Mouse (Mus musculus): Measurements from ENCODE around the gene Dctn5. TPM values are rescaled to one million over a fixed set of nuclear protein-coding genes. Genes with fewer than 3 reads are reported as not detected.

Gene Dctn5
- polyA plus RNA-seq, 1 experiment from 2014 or later: 167 TPM

DNA sequence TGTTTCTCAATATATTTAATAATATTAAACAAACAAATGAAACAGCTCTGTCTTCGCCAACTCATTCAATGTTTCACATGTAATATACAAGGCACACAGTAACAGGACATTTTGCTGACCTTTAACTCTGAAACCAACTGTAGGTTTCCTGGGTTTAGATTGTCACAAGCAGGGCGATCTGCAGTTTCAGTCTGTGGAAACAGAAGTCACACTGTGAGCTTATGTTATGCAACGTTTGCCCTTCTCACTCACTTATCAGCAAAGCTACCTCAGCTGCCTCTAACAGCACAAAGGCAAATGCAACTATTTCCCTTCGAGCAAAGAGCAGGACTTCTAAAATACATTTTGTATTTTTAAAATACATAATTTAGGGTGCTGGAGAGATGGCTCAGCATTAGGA is 9.3 kb upstream of the Dctn5 start:
- Histone ChIP-seq H3K4me1 (ENCODE audit: control insufficient read depth, insufficient read depth, low read depth, low read length) (no peaks in the 10 kb centered on the region), H3K4me3 (ENCODE audit: low read length) (no peak overlapping the region), H3K27ac (ENCODE audit: low read depth, low read length) (no peak overlapping the region), H3K36me3 (ENCODE audit: control insufficient read depth, insufficient read depth, low read length) (peaks cover 9% of the 10 kb centered on the region; the same call in 1 of the 2 replicates), H3K27me3 (replicated peaks; ENCODE audit: control insufficient read depth, insufficient read depth, low read length) (no peaks in the 10 kb centered on the region), H3K9ac (ENCODE audit: low read depth, low read length) (no peak overlapping the region), H3K9me3 (ENCODE audit: control insufficient read depth, low read length) (no peaks in the 10 kb centered on the region), H3K4me2 (ENCODE audit: low read length) (no peak overlapping the region)
- 86% methylated on average over 4 of the region's 4 CpGs for WGBS
- ATAC-seq: no peak

DNA sequence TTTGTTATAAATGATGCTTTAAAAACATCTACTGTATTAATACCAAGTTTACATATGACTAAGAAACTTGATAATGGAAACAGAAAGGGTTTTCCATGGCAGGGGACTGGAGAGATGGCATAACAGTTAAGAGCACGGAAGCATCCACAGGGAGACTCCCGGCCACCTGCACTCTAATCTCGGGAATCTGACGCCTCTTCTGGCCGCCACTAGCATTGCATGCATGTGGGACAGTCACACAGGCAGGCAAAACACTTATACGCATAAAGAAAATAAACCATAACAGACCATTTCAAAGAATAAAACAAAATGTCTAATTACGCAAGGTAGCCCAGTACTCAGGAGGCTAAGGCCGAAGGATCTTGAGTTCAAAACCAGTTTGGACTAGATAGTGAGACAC is 7.2 kb upstream of the Dctn5 start:
- H3K4me2 ChIP-seq (ENCODE audit: low read length): no peak overlapping the region
- H3K36me3 ChIP-seq (ENCODE audit: control insufficient read depth, insufficient read depth, low read length): peaks cover 9% of the 10 kb centered on the region; the same call in 1 of the 2 replicates
- 79% methylated on average over 8 of the region's 8 CpGs for WGBS
- H3K9ac ChIP-seq (ENCODE audit: low read depth, low read length): no peak overlapping the region
- H3K4me1 ChIP-seq (ENCODE audit: control insufficient read depth, insufficient read depth, low read depth, low read length): no peaks in the 10 kb centered on the region
- no peaks in the 10 kb centered on the region for H3K9me3 ChIP-seq (ENCODE audit: control insufficient read depth, low read length)
- no peak overlapping the region for H3K4me3 ChIP-seq (ENCODE audit: low read length)
- ATAC-seq: no peak
- H3K27ac ChIP-seq (ENCODE audit: low read depth, low read length): no peak overlapping the region
- H3K27me3 ChIP-seq (replicated peaks; ENCODE audit: control insufficient read depth, insufficient read depth, low read length): no peaks in the 10 kb centered on the region

DNA sequence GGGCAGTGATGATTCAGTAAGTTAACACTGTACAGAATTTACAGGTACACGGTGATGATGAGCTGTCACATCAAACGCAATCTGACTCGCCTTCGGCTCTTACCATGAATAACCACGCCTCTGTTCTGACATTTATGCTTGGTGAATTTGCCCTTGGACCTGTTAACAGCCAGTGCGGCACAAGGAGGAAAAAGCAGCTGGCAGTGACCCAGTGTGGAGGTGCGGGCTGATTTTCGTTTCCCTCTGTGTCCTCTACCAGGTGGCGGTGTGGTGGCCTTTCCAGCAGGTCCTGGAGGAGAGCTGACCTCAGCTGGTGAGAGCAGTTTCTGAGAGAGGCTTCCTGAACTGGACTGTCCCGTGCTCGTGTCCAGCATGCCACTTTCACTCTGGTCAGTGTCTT is 5.9 kb upstream of the Dctn5 start:
- Histone ChIP-seq H3K4me2 (ENCODE audit: low read length) (no peak overlapping the region), H3K36me3 (ENCODE audit: control insufficient read depth, insufficient read depth, low read length) (peaks cover 9% of the 10 kb centered on the region; the same call in 1 of the 2 replicates), H3K9me3 (ENCODE audit: control insufficient read depth, low read length) (no peaks in the 10 kb centered on the region), H3K9ac (ENCODE audit: low read depth, low read length) (no peak overlapping the region), H3K4me3 (ENCODE audit: low read length) (no peak overlapping the region), H3K27me3 (replicated peaks; ENCODE audit: control insufficient read depth, insufficient read depth, low read length) (no peaks in the 10 kb centered on the region), H3K4me1 (ENCODE audit: control insufficient read depth, insufficient read depth, low read depth, low read length) (no peaks in the 10 kb centered on the region; the same call in 1 of the 2 replicates), H3K27ac (ENCODE audit: low read depth, low read length) (no peak overlapping the region)
- 95% methylated on average over 11 of the region's 11 CpGs for WGBS
- no peak for ATAC-seq

DNA sequence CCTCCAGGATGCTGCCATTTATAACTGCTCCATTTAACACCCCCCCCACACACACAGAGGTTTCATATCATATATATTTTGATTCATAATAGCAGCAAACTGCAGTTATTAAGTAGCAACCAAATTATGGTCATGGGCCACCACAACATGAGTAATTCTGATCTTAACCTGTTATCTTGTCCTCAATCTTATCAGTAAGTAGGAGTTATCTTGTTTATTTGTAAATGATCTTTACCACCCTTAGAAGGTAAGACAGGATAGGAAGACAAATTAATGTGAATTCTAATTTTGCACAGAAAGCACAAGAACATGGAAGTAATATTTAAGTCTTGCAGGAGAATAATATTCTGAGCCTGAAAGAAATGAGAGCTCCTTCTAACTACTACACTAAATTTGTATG is 1.0 kb upstream of the Dctn5 start:
- Histone ChIP-seq H3K9ac (ENCODE audit: low read depth, low read length) (no peak overlapping the region), H3K4me3 (ENCODE audit: low read length) (peak overlapping the region; percentile 93), H3K9me3 (ENCODE audit: control insufficient read depth, low read length) (no peaks in the 10 kb centered on the region), H3K27ac (ENCODE audit: low read depth, low read length) (no peak overlapping the region), H3K4me2 (ENCODE audit: low read length) (peak overlapping the region; percentile 92), H3K36me3 (ENCODE audit: control insufficient read depth, insufficient read depth, low read length) (peaks cover 14% of the 10 kb centered on the region), H3K4me1 (ENCODE audit: control insufficient read depth, insufficient read depth, low read depth, low read length) (peaks cover 11% of the 10 kb centered on the region), H3K27me3 (replicated peaks; ENCODE audit: control insufficient read depth, insufficient read depth, low read length) (no peaks in the 10 kb centered on the region)
- ATAC-seq: no peak

DNA sequence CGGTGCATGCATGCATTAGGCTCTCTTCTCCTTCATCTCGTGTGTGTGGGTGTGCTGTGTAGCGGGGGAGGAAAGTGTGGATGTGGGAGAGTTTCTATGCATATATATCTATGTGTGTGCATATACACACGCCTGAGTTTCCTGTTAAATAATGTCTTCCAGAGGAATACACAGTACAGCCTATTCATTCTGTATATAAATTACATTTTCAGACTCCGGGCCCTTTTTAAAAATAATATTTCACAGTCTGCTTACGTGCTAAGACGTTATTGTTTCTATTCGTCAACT is 441 bp downstream of the Dctn5 start:
- Histone ChIP-seq H3K36me3 (ENCODE audit: control insufficient read depth, insufficient read depth, low read length) (peaks cover 15% of the 10 kb centered on the region), H3K4me2 (ENCODE audit: low read length) (peak overlapping the region; percentile 92), H3K27me3 (replicated peaks; ENCODE audit: control insufficient read depth, insufficient read depth, low read length) (no peaks in the 10 kb centered on the region), H3K9me3 (ENCODE audit: control insufficient read depth, low read length) (no peaks in the 10 kb centered on the region), H3K4me1 (ENCODE audit: control insufficient read depth, insufficient read depth, low read depth, low read length) (peaks cover 11% of the 10 kb centered on the region), H3K4me3 (ENCODE audit: low read length) (peak overlapping the region; percentile 93), H3K9ac (ENCODE audit: low read depth, low read length) (peak overlapping the region; percentile 89), H3K27ac (ENCODE audit: low read depth, low read length) (peak overlapping the region; percentile 81)
- WGBS: 20% methylated on average over 8 of the region's 8 CpGs
- ATAC-seq: peak; percentile 43

DNA sequence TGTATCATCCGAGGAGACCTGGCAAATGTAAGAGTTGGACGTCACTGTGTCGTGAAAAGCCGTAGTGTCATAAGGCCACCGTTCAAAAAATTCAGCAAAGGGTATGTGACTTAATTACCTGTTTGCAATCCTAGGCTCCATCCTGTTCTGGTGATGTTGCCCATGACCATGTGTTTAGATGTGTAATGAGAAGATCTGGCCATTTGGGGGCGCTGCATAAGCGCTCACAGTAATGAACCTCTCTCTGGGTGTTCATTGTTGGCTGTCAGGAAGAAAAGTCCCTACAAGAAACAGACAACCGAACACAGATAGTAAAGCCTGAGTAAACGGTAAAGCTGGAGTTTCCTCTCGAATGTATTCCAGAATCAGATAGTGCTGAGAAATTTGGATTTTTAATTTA is 2.2 kb downstream of the Dctn5 start:
- no peaks in the 10 kb centered on the region for H3K9me3 ChIP-seq (ENCODE audit: control insufficient read depth, low read length)
- H3K4me2 ChIP-seq (ENCODE audit: low read length): no peak overlapping the region
- no peak overlapping the region for H3K9ac ChIP-seq (ENCODE audit: low read depth, low read length)
- ATAC-seq: no peak
- WGBS: 69% methylated on average over 10 of the region's 10 CpGs
- H3K27ac ChIP-seq (ENCODE audit: low read depth, low read length): no peak overlapping the region
- no peak overlapping the region for H3K4me3 ChIP-seq (ENCODE audit: low read length)
- H3K27me3 ChIP-seq (replicated peaks; ENCODE audit: control insufficient read depth, insufficient read depth, low read length): no peaks in the 10 kb centered on the region
- peaks cover 26% of the 10 kb centered on the region for H3K36me3 ChIP-seq (ENCODE audit: control insufficient read depth, insufficient read depth, low read length)
- peaks cover 11% of the 10 kb centered on the region for H3K4me1 ChIP-seq (ENCODE audit: control insufficient read depth, insufficient read depth, low read depth, low read length)

DNA sequence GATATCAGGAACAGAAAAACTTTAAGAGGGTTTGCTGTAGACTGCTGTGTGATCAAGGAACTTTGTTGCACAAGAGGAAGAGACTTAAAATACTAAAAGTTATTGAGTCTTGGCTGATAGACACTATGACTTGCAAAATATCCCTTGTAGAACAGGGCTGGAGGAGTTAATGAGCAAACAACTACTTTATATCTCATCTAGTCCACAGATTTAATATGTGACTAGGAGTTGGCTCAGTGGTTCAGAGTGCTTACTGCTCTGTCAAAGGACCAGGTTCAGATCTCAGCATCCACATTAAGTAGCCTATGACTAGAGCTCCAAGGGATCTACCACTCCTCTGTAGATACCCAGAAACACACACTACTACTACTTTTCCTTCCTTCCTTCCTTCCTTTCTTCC is 4.2 kb downstream of the Dctn5 start:
- Histone ChIP-seq H3K9ac (ENCODE audit: low read depth, low read length) (no peak overlapping the region), H3K36me3 (ENCODE audit: control insufficient read depth, insufficient read depth, low read length) (peaks cover 33% of the 10 kb centered on the region), H3K4me2 (ENCODE audit: low read length) (no peak overlapping the region), H3K4me3 (ENCODE audit: low read length) (no peak overlapping the region), H3K9me3 (ENCODE audit: control insufficient read depth, low read length) (no peaks in the 10 kb centered on the region), H3K4me1 (ENCODE audit: control insufficient read depth, insufficient read depth, low read depth, low read length) (peaks cover 10% of the 10 kb centered on the region), H3K27ac (ENCODE audit: low read depth, low read length) (no peak overlapping the region), H3K27me3 (replicated peaks; ENCODE audit: control insufficient read depth, insufficient read depth, low read length) (no peaks in the 10 kb centered on the region)
- no peak for ATAC-seq

DNA sequence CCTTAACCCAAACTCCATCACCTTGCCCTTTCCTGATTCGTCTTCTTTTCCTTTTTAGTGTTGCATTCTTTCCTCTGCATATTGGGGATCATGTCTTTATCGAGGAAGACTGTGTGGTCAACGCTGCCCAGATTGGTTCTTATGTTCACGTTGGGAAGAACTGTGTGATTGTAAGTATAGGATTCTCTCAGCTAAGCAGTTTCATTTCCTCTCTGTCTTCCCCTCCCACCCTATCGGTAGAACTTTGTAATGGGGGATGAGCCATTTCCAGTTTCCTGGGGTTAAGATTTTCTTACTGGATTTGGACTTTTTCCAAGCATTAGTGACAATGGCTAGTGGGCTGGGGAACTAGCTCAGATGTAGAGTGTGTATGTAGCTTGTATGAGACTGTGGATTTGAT is 5.3 kb downstream of the Dctn5 start:
- Histone ChIP-seq H3K27me3 (replicated peaks; ENCODE audit: control insufficient read depth, insufficient read depth, low read length) (no peaks in the 10 kb centered on the region), H3K36me3 (ENCODE audit: control insufficient read depth, insufficient read depth, low read length) (peaks cover 38% of the 10 kb centered on the region), H3K27ac (ENCODE audit: low read depth, low read length) (no peak overlapping the region), H3K4me1 (ENCODE audit: control insufficient read depth, insufficient read depth, low read depth, low read length) (peaks cover 7% of the 10 kb centered on the region), H3K4me3 (ENCODE audit: low read length) (no peak overlapping the region), H3K4me2 (ENCODE audit: low read length) (no peak overlapping the region), H3K9me3 (ENCODE audit: control insufficient read depth, low read length) (no peaks in the 10 kb centered on the region), H3K9ac (ENCODE audit: low read depth, low read length) (no peak overlapping the region)
- no peak for ATAC-seq
- WGBS: 91% methylated on average over 5 of the region's 5 CpGs

DNA sequence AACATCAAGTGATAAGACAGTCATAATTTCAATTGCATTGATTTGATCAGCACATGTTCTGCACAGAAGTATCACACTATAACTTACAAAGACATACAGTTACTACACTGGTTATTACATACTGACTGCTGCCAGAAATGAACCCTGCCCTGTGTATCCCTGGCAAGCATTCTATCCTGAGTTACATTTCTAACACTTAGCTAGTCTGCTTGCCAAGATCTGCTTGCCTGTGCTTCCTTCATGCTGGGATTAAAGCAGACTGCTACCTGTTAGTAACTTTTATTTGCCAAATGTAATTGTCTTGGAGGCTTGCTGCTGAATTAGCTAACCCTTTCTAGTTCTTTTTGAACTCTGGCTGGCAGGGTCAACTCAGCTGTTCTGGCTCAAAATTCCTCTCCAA is 8.2 kb downstream of the Dctn5 start:
- Histone ChIP-seq H3K4me1 (ENCODE audit: control insufficient read depth, insufficient read depth, low read depth, low read length) (no peaks in the 10 kb centered on the region), H3K9me3 (ENCODE audit: control insufficient read depth, low read length) (no peaks in the 10 kb centered on the region), H3K9ac (ENCODE audit: low read depth, low read length) (no peak overlapping the region), H3K4me3 (ENCODE audit: low read length) (no peak overlapping the region), H3K4me2 (ENCODE audit: low read length) (no peak overlapping the region), H3K27ac (ENCODE audit: low read depth, low read length) (no peak overlapping the region), H3K36me3 (ENCODE audit: control insufficient read depth, insufficient read depth, low read length) (peaks cover 50% of the 10 kb centered on the region), H3K27me3 (replicated peaks; ENCODE audit: control insufficient read depth, insufficient read depth, low read length) (no peaks in the 10 kb centered on the region)
- no peak for ATAC-seq

DNA sequence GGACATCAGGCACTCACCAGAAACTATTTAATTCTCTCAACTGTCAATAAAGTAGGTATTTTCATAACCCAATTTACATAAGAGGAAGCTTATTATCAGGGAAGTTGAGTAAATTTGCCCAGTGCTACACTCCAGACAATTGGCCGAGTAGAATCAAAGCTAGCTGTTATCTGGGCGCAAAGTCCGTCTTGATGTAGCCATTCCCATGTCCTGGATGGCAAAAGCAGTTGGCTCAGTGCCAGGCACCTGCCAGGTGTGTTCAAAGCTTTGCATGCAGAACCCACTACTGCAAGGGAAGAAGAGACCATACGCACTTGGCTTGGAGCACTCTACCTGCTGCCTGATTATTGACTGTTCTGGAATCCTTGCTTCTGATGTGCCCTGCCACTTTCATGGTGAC is 19.6 kb downstream of the Dctn5 start:
- WGBS: 92% methylated on average over 4 of the region's 4 CpGs
- Histone ChIP-seq H3K4me1 (ENCODE audit: control insufficient read depth, insufficient read depth, low read depth, low read length) (no peaks in the 10 kb centered on the region), H3K9me3 (ENCODE audit: control insufficient read depth, low read length) (no peaks in the 10 kb centered on the region), H3K27ac (ENCODE audit: low read depth, low read length) (no peak overlapping the region), H3K9ac (ENCODE audit: low read depth, low read length) (no peak overlapping the region), H3K27me3 (replicated peaks; ENCODE audit: control insufficient read depth, insufficient read depth, low read length) (no peaks in the 10 kb centered on the region), H3K4me3 (ENCODE audit: low read length) (no peak overlapping the region), H3K4me2 (ENCODE audit: low read length) (no peak overlapping the region), H3K36me3 (ENCODE audit: control insufficient read depth, insufficient read depth, low read length) (peaks cover 17% of the 10 kb centered on the region)
- ATAC-seq: no peak
